Mouse (Mus musculus): ENCODE measurements around the gene Pih1d2. TPM values are rescaled to one million over a fixed set of nuclear protein-coding genes. Genes with fewer than 3 reads are reported as not detected.
A peak's percentile ranks its signal among the peaks of the same experiment; 100 is the strongest.
"Not testable (repeated sequence)": the region's sequence is repeated elsewhere in the genome, so short reads cannot be mapped to it uniquely, and the experiment has no call there.

Pih1d2 gene
- polyA plus RNA-seq, 1 experiment: 0.19 TPM

- peaks cover 31% of the 10 kb centered on the region for H3K4me1 ChIP-seq
- H3K4me3 ChIP-seq (replicated peaks): no peak overlapping the region
- H3K9me3 ChIP-seq: no peaks in the 10 kb centered on the region
- TF ChIP-seq GATA1 (IDR thresholded peaks at IDR 0.05; ENCODE audit: borderline replicate concordance, low read length) (no peak), FLI1 (IDR thresholded peaks at IDR 0.05; ENCODE audit: low read length) (no peak)
- peaks cover 83% of the 10 kb centered on the region for H3K36me3 ChIP-seq (replicated peaks; ENCODE audit: low read length)
- no peaks in the 10 kb centered on the region for H3K27me3 ChIP-seq (replicated peaks)
Observed at GRCm38 (mm10) chr9:50612115-50612514, 5.0 kb upstream of the Pih1d2 start.

DNA sequence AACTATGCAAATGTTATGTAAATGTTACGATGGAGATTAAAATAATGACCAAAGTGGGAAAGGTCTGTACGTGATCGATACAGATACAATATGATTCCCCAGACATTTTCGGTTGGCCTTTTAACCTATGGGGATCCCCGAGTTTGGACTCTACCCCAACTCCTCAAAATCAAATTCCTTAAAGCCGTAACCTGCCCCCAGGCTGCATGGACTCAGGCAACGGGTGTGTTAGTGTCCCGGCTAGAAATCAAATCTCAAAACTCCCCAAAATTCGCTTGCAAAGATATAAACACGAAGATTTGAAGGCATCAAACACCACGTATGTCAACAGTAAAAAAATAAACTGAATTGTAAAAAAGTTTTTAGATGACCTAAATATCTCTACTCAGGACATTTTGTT lies 960 bp upstream of the Pih1d2 start:
- Histone ChIP-seq H3K4me1 (peaks cover 31% of the 10 kb centered on the region), H3K36me3 (replicated peaks; ENCODE audit: low read length) (peaks cover 44% of the 10 kb centered on the region), H3K27me3 (replicated peaks) (no peaks in the 10 kb centered on the region), H3K4me3 (replicated peaks) (peak overlapping the region; percentile 99), H3K9me3 (no peaks in the 10 kb centered on the region)
- TF ChIP-seq GATA1 (IDR thresholded peaks at IDR 0.05; ENCODE audit: borderline replicate concordance, low read length): no peak
- TF ChIP-seq FLI1 (IDR thresholded peaks at IDR 0.05; ENCODE audit: low read length): no peak

DNA sequence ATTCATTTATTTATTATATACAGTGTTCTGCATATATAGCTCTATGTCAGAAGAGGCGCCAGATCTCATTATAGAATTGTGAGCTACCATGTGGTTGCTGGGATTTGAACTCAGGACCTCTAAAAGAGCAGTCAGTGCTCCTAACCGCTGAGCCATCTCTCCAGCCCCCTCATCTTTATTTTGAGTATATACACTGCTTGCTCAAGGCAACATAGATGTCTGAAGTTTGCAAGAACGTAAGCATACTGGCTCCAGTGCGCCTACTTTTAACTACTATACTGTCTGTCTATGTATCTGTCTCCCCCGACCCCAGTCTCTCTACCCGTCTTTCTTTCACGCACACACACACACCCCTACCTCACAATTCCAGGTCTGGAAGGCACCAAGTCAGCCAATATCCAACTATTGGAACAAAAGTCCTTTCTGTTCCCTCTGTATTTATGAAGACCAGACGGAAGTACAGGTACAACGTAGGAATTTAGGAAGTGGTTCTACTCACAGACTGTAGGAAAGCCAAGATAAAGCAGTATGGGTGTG lies 741 bp downstream of the Pih1d2 start:
- Histone ChIP-seq H3K9me3 (no peaks in the 10 kb centered on the region), H3K27me3 (replicated peaks) (peaks cover 1% of the 10 kb centered on the region), H3K4me3 (replicated peaks) (peak overlapping the region; percentile 99), H3K36me3 (replicated peaks; ENCODE audit: low read length) (peaks cover 28% of the 10 kb centered on the region), H3K4me1 (peaks cover 31% of the 10 kb centered on the region)
- TF ChIP-seq FLI1 (IDR thresholded peaks at IDR 0.05; ENCODE audit: low read length) (no peak), GATA1 (IDR thresholded peaks at IDR 0.05; ENCODE audit: borderline replicate concordance, low read length) (no peak)

DNA sequence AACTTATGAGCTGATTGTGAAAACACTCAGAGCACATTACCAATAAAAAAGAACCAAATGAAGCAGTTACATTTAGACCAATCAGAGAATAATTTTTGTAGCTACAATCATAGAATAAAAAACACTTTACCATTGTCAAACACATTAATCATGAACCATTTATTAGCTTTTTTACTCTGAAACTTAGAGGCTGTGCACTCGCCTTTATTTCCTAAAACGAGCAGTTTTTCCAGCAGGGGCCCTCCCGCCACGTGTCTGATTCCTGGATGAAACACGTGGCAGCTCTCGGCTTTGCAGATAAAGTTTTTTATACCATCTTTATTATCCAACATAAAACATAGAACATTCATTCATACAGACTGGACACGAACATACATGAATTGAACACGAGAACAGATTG lies 13.8 kb downstream of the Pih1d2 start:
- not testable (repeated sequence) for H3K4me1 ChIP-seq; H3K27me3 ChIP-seq (replicated peaks); H3K4me3 ChIP-seq (replicated peaks); H3K9me3 ChIP-seq
- H3K36me3 ChIP-seq (replicated peaks; ENCODE audit: low read length): peaks cover 22% of the 10 kb centered on the region

DNA sequence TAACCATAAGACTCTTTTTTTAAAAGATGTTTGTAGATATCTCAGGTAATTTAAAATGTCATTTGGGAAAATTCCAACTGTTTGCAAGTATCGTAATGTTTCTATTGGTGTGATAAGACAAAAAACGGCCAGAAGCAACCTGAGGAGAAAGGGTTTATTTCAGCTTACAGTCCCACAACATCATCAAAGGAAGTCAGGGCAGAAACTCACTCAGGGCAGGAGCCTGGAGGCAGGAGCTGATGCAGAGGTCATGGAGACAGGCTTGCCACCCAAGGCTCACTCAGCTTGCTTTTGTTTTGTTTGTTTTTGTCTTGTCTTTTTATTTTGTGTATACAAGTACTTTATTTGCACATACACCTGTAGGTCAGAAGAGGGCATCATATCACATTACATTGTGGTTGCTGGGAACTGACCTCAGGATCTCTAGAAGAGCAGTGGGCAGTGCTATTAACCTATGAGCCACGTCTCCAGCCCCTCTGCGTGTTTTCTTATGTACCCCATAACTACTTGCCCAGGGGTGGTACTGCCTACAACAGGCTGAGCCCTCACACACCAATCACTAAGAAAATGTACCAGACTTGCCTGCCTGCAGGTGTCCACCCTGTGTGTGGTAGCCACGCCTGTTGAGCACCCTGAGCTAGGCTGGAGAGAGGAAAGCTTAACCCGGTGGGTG lies 15.0 kb downstream of the Pih1d2 start:
- Histone ChIP-seq H3K36me3 (replicated peaks; ENCODE audit: low read length) (peaks cover 33% of the 10 kb centered on the region), H3K27me3 (replicated peaks) (no peaks in the 10 kb centered on the region), H3K4me1 (no peaks in the 10 kb centered on the region), H3K4me3 (replicated peaks) (peak overlapping the region; percentile 33), H3K9me3 (no peaks in the 10 kb centered on the region)
- TF ChIP-seq GATA1 (IDR thresholded peaks at IDR 0.05; ENCODE audit: borderline replicate concordance, low read length): no peak
- TF ChIP-seq FLI1 (IDR thresholded peaks at IDR 0.05; ENCODE audit: low read length): no peak

DNA sequence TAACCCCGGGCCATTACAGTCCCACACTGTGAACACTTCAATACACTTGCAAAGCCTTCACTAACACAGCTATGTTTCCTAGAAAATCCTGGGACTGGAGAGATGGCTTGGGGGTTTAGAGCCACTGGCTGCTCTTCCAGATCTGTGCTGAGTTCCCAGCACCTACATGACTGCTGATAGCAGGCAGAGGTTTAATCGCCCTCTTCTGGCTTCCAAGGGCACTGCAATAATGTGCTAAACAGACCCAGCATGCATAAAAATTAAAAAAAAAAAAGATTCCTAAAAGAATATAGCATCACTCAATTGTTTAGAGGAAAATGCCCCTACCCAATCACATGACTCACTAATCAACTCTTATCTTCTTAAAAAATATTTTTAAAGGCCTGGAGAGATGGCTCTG lies 15.9 kb downstream of the Pih1d2 start:
- H3K4me3 ChIP-seq (replicated peaks): no peak overlapping the region
- no peak for TF ChIP-seq GATA1 (IDR thresholded peaks at IDR 0.05; ENCODE audit: borderline replicate concordance, low read length)
- no peak for TF ChIP-seq FLI1 (IDR thresholded peaks at IDR 0.05; ENCODE audit: low read length)
- no peaks in the 10 kb centered on the region; the same call in 1 of the 2 replicates for H3K4me1 ChIP-seq
- H3K36me3 ChIP-seq (replicated peaks; ENCODE audit: low read length): peaks cover 43% of the 10 kb centered on the region
- H3K27me3 ChIP-seq (replicated peaks): no peaks in the 10 kb centered on the region
- H3K9me3 ChIP-seq: no peaks in the 10 kb centered on the region

- Histone ChIP-seq H3K36me3 (replicated peaks; ENCODE audit: low read length) (peaks cover 50% of the 10 kb centered on the region), H3K9me3 (no peaks in the 10 kb centered on the region), H3K4me3 (replicated peaks) (no peak overlapping the region), H3K27me3 (replicated peaks) (no peaks in the 10 kb centered on the region), H3K4me1 (peaks cover 11% of the 10 kb centered on the region)
- TF ChIP-seq GATA1 (IDR thresholded peaks at IDR 0.05; ENCODE audit: borderline replicate concordance, low read length): no peak
- no peak for TF ChIP-seq FLI1 (IDR thresholded peaks at IDR 0.05; ENCODE audit: low read length)
Observed at GRCm38 (mm10) chr9:50634270-50634669, 17.1 kb downstream of the Pih1d2 start.

- no peak for TF ChIP-seq GATA1 (IDR thresholded peaks at IDR 0.05; ENCODE audit: borderline replicate concordance, low read length)
- TF ChIP-seq FLI1 (IDR thresholded peaks at IDR 0.05; ENCODE audit: low read length): no peak
- Histone ChIP-seq H3K36me3 (replicated peaks; ENCODE audit: low read length) (peaks cover 95% of the 10 kb centered on the region), H3K4me3 (replicated peaks) (no peak overlapping the region), H3K9me3 (no peaks in the 10 kb centered on the region), H3K27me3 (replicated peaks) (no peaks in the 10 kb centered on the region), H3K4me1 (peaks cover 4% of the 10 kb centered on the region; the same call in 1 of the 2 replicates)
Observed at GRCm38 (mm10) chr9:50646826-50647370, 29.8 kb downstream of the Pih1d2 start.

GRCm38 (mm10) chr9:50650503-50650902 lies 33.4 kb downstream of the Pih1d2 start:
- Histone ChIP-seq H3K4me1 (peaks cover 4% of the 10 kb centered on the region; the same call in 1 of the 2 replicates), H3K4me3 (replicated peaks) (no peak overlapping the region), H3K36me3 (replicated peaks; ENCODE audit: low read length) (peaks cover 89% of the 10 kb centered on the region), H3K27me3 (replicated peaks) (no peaks in the 10 kb centered on the region), H3K9me3 (no peaks in the 10 kb centered on the region)
- TF ChIP-seq FLI1 (IDR thresholded peaks at IDR 0.05; ENCODE audit: low read length): no peak
- no peak for TF ChIP-seq GATA1 (IDR thresholded peaks at IDR 0.05; ENCODE audit: borderline replicate concordance, low read length)

- H3K4me1 ChIP-seq: peaks cover 20% of the 10 kb centered on the region
- H3K9me3 ChIP-seq: no peaks in the 10 kb centered on the region
- no peaks in the 10 kb centered on the region for H3K27me3 ChIP-seq (replicated peaks)
- no peak for TF ChIP-seq GATA1 (IDR thresholded peaks at IDR 0.05; ENCODE audit: borderline replicate concordance, low read length)
- TF ChIP-seq FLI1 (IDR thresholded peaks at IDR 0.05; ENCODE audit: low read length): no peak
- peak overlapping the region; percentile 99 for H3K4me3 ChIP-seq (replicated peaks)
- peaks cover 33% of the 10 kb centered on the region for H3K36me3 ChIP-seq (replicated peaks; ENCODE audit: low read length)
Observed at GRCm38 (mm10) chr9:50658391-50658790, 41.3 kb downstream of the Pih1d2 start.
